Mouse (Mus musculus) C2C12 (cell line): ENCODE measurements around the gene Hoxc4. TPM values are rescaled to one million over a fixed set of nuclear protein-coding genes. Genes with fewer than 3 reads are reported as not detected.
A peak's percentile ranks its signal among the peaks of the same experiment; 100 is the strongest.

Source experiments
- H3K27me3 ChIP-seq: one replicate; pipeline ENCODE4 v1.6.1; 2011; ENCODE audit not compliant: control insufficient read depth, insufficient read depth, insufficient read length
- H3K36me3 ChIP-seq: one replicate; pipeline ENCODE4 v1.6.1; 2011; ENCODE audit not compliant: control insufficient read depth, insufficient read depth
- H3K4me3 ChIP-seq: one replicate; pipeline ENCODE4 v1.5.1; 2011; ENCODE audit warnings: mild to moderate bottlenecking, control low read depth; ENCODE audit not compliant: poor library complexity, insufficient read depth, severe bottlenecking
- H3K79me2 ChIP-seq: one replicate; pipeline ENCODE4 v1.6.1; 2011; ENCODE audit not compliant: control insufficient read depth, insufficient read depth
- H3K79me3 ChIP-seq: one replicate; pipeline ENCODE4 v1.6.1; 2011; ENCODE audit warnings: low read depth, control low read depth
- H3ac ChIP-seq: one replicate; pipeline ENCODE3; 2011; ENCODE audit warnings: low read depth; ENCODE audit not compliant: control insufficient read depth, insufficient read length
- CEBPB ChIP-seq: IDR thresholded peaks from one replicate; pipeline ENCODE4 v1.6.1; 2011; ENCODE audit warnings: low read depth, mild to moderate bottlenecking, control low read depth, moderate library complexity
- CTCF ChIP-seq: IDR thresholded peaks from one replicate; pipeline ENCODE4 v1.5.1; 2011; ENCODE audit not compliant: control insufficient read depth, insufficient read depth, insufficient read length
- FOSL1 ChIP-seq: IDR thresholded peaks from one replicate; pipeline ENCODE4 v1.8.0; 2011; ENCODE audit warnings: mild to moderate bottlenecking, low read length; ENCODE audit not compliant: poor library complexity, insufficient read depth, severe bottlenecking
- MAX ChIP-seq: IDR thresholded peaks from one replicate; pipeline ENCODE4 v1.6.1; 2011; ENCODE audit warnings: mild to moderate bottlenecking, control low read depth
- MYOD1 ChIP-seq: IDR thresholded peaks from one replicate; pipeline ENCODE4 v1.6.1; 2011; ENCODE audit warnings: low read depth; ENCODE audit not compliant: control insufficient read depth, insufficient read length
- MYOG ChIP-seq: IDR thresholded peaks from one replicate; pipeline ENCODE4 v1.6.1; 2011; ENCODE audit not compliant: control insufficient read depth, insufficient read length; ENCODE audit errors: extremely low read depth
- USF1 ChIP-seq: IDR thresholded peaks from one replicate; pipeline ENCODE4 v1.6.1; 2011; ENCODE audit warnings: low read depth, mild to moderate bottlenecking, control low read depth, moderate library complexity
- long read RNA-seq, 2 experiments: library from polyadenylated mRNA; unstranded; transcript quantifications; one replicate each; pipeline ENCODE4 v2.0.0; 2019 to 2020
- polyA plus RNA-seq: library from polyadenylated mRNA; unstranded; fragments of >200 nt; fragmentation: generic; extraction: Trizol; gene quantifications from one replicate; pipeline ENCODE4 v1.2.1, GENCODE M21; 2012; ENCODE audit warnings: missing spikeins

Hoxc4 gene
- polyA plus RNA-seq: 3.4 TPM
- long read RNA-seq, experiment 1, partial matches to known transcripts: 0 of 1 reads
- long read RNA-seq, experiment 1, other reads (novel, unspliced or antisense): 0 of 1 reads
- long read RNA-seq, experiment 2, partial matches to known transcripts: 1 of 11 reads
- long read RNA-seq, experiment 2, other reads (novel, unspliced or antisense): 8 of 11 reads

GRCm38 (mm10) chr15:103018636-103019035 lies at the start of gene Hoxc4:
Gene Hoxc4 (plus strand): TSS chr15:103018934.
- no peak within 1 kb of the TSS for H3ac ChIP-seq
- H3K79me2 ChIP-seq: no peaks in the 10 kb centered on the region
- H3K36me3 ChIP-seq: no peaks in the 10 kb centered on the region
- TF ChIP-seq MYOG: no peak
- no peak for TF ChIP-seq CEBPB
- TF ChIP-seq MAX: no peak
- no peak for TF ChIP-seq FOSL1
- TF ChIP-seq CTCF: no peak
- no peak for TF ChIP-seq MYOD1
- no peak for TF ChIP-seq USF1
- no peak within 1 kb of the TSS for H3K4me3 ChIP-seq
- no peaks in the 10 kb centered on the region for H3K79me3 ChIP-seq
- no peaks in the 10 kb centered on the region for H3K27me3 ChIP-seq

- Histone ChIP-seq H3K27me3 (no peaks in the 10 kb centered on the region), H3K79me2 (peaks cover 99% of the 10 kb centered on the region), H3K36me3 (peaks cover 12% of the 10 kb centered on the region), H3ac (no peak overlapping the region), H3K4me3 (peak overlapping the region; percentile 71), H3K79me3 (peaks cover 84% of the 10 kb centered on the region)
- no peak for TF ChIP-seq FOSL1
- no peak for TF ChIP-seq USF1
- TF ChIP-seq CTCF: no peak
- TF ChIP-seq MAX: no peak
- TF ChIP-seq MYOG: no peak
- TF ChIP-seq CEBPB: no peak
- no peak for TF ChIP-seq MYOD1
These were observed 49.4 kb upstream of the Hoxc4 start for GRCm38 (mm10) chr15:102969296-102969695.

- Histone ChIP-seq H3K4me3 (no peak overlapping the region), H3K27me3 (no peaks in the 10 kb centered on the region), H3K79me3 (peaks cover 92% of the 10 kb centered on the region), H3ac (no peak overlapping the region), H3K79me2 (peaks cover 99% of the 10 kb centered on the region), H3K36me3 (peaks cover 12% of the 10 kb centered on the region)
- no peak for TF ChIP-seq CEBPB
- no peak for TF ChIP-seq MYOD1
- TF ChIP-seq FOSL1: no peak
These were observed 48.0 kb upstream of the Hoxc4 start for GRCm38 (mm10) chr15:102970740-102971139.

- Histone ChIP-seq H3K79me3 (peaks cover 93% of the 10 kb centered on the region), H3ac (peak overlapping the region; percentile 12), H3K4me3 (no peak overlapping the region), H3K27me3 (no peaks in the 10 kb centered on the region), H3K36me3 (peaks cover 12% of the 10 kb centered on the region), H3K79me2 (peaks cover 100% of the 10 kb centered on the region)
- TF ChIP-seq CEBPB (no peak), CTCF (no peak)
These were observed 46.5 kb upstream of the Hoxc4 start for GRCm38 (mm10) chr15:102972254-102972653.

GRCm38 (mm10) chr15:102972753-102973152 lies 46.0 kb upstream of the Hoxc4 start:
- H3K36me3 ChIP-seq: peaks cover 12% of the 10 kb centered on the region
- no peaks in the 10 kb centered on the region for H3K27me3 ChIP-seq
- peaks cover 100% of the 10 kb centered on the region for H3K79me2 ChIP-seq
- H3ac ChIP-seq: no peak overlapping the region
- H3K79me3 ChIP-seq: peaks cover 93% of the 10 kb centered on the region
- no peak for TF ChIP-seq MYOG
- no peak for TF ChIP-seq USF1
- TF ChIP-seq MAX: no peak
- TF ChIP-seq CTCF: no peak
- TF ChIP-seq CEBPB: no peak
- H3K4me3 ChIP-seq: no peak overlapping the region

- peaks cover 12% of the 10 kb centered on the region for H3K36me3 ChIP-seq
- H3ac ChIP-seq: no peak overlapping the region
- no peaks in the 10 kb centered on the region for H3K27me3 ChIP-seq
- TF ChIP-seq MAX (no peak), USF1 (no peak), MYOG (no peak), CTCF (no peak), MYOD1 (no peak), FOSL1 (no peak), CEBPB (no peak)
- H3K4me3 ChIP-seq: no peak overlapping the region
- peaks cover 100% of the 10 kb centered on the region for H3K79me2 ChIP-seq
- peaks cover 94% of the 10 kb centered on the region for H3K79me3 ChIP-seq
These were observed 43.7 kb upstream of the Hoxc4 start for GRCm38 (mm10) chr15:102975034-102975433.
